Mouse (Mus musculus) erythroblast, adult 5-6 weeks (primary cell): ENCODE results near the gene Csnk1g2. TPM values are rescaled to one million over a fixed set of nuclear protein-coding genes. Genes with fewer than 3 reads are reported as not detected.

ENCODE experiments used
- total RNA-seq, 2 experiments: library from RNA; stranded (forward) in 1 of 2; stranded (reverse) in 1 of 2; fragments of 150-400 nt in 1 of 2; fragments of 200-764, 138-1000 nt in 1 of 2; gene quantifications; 2 replicates each; pipeline versions ENCODE4 v1.2.3 to v1.2.4; 2015 to 2017; ENCODE audit warnings: low replicate concordance in 2 of 2

Csnk1g2 gene
- total RNA-seq, 2 experiments from 2014 or later, result 25.6 to 28.2 TPM

Other genes starting within 250 kb of the Csnk1g2 start
- 1.5 TPM in 1 of 2 replicates, not detected in the other for gene Mex3d, start 235.2 kb upstream of the Csnk1g2 start, total RNA-seq (2015; ENCODE audit: low replicate concordance)
- 0.51 and 0.70 TPM in 2 replicates for gene Mex3d, start 235.2 kb upstream of the Csnk1g2 start, total RNA-seq (2017; ENCODE audit: low replicate concordance)
- gene Mbd3, start 223.3 kb upstream of the Csnk1g2 start, total RNA-seq (2015; ENCODE audit: low replicate concordance), result 11.9 and 38.4 TPM in 2 replicates
- gene Mbd3, start 223.3 kb upstream of the Csnk1g2 start, total RNA-seq (2017; ENCODE audit: low replicate concordance), result 10.5 and 21.3 TPM in 2 replicates
- 38.2 and 42.4 TPM in 2 replicates for gene Uqcr11, start 216.0 kb upstream of the Csnk1g2 start, total RNA-seq (2015; ENCODE audit: low replicate concordance)
- 56.0 and 60.8 TPM in 2 replicates for gene Uqcr11, start 216.0 kb upstream of the Csnk1g2 start, total RNA-seq (2017; ENCODE audit: low replicate concordance)
- gene Tcf3, start 189.2 kb upstream of the Csnk1g2 start, total RNA-seq (2015; ENCODE audit: low replicate concordance), result 30.7 and 31.1 TPM in 2 replicates
- gene Tcf3, start 189.2 kb upstream of the Csnk1g2 start, total RNA-seq (2017; ENCODE audit: low replicate concordance), result 27.9 and 39.6 TPM in 2 replicates
- gene Onecut3, start 128.0 kb upstream of the Csnk1g2 start, total RNA-seq (2015; ENCODE audit: low replicate concordance), result not detected in 2 replicates
- gene Onecut3, start 128.0 kb upstream of the Csnk1g2 start, total RNA-seq (2017; ENCODE audit: low replicate concordance), result not detected in 2 replicates
- gene Atp8b3, start 83.7 kb upstream of the Csnk1g2 start, total RNA-seq (2015; ENCODE audit: low replicate concordance), result not detected in 2 replicates
- 0.43 TPM in 1 of 2 replicates, not detected in the other for gene Atp8b3, start 83.7 kb upstream of the Csnk1g2 start, total RNA-seq (2017; ENCODE audit: low replicate concordance)
- 18.0 and 20.2 TPM in 2 replicates for gene Rexo1, start 61.3 kb upstream of the Csnk1g2 start, total RNA-seq (2015; ENCODE audit: low replicate concordance)
- 10.7 and 12.0 TPM in 2 replicates for gene Rexo1, start 61.3 kb upstream of the Csnk1g2 start, total RNA-seq (2017; ENCODE audit: low replicate concordance)
- 0.96 and 1.0 TPM in 2 replicates for gene Klf16, start 45.5 kb upstream of the Csnk1g2 start, total RNA-seq (2015; ENCODE audit: low replicate concordance)
- 2.3 and 4.2 TPM in 2 replicates for gene Klf16, start 45.5 kb upstream of the Csnk1g2 start, total RNA-seq (2017; ENCODE audit: low replicate concordance)
- 23.6 and 66.1 TPM in 2 replicates for gene Abhd17a, start 32.5 kb upstream of the Csnk1g2 start, total RNA-seq (2015; ENCODE audit: low replicate concordance)
- 2.0 and 7.7 TPM in 2 replicates for gene Abhd17a, start 32.5 kb upstream of the Csnk1g2 start, total RNA-seq (2017; ENCODE audit: low replicate concordance)
- gene Scamp4, start 20.0 kb upstream of the Csnk1g2 start, total RNA-seq (2015; ENCODE audit: low replicate concordance), result 7.3 and 14.0 TPM in 2 replicates
- 2.6 and 3.1 TPM in 2 replicates for gene Scamp4, start 20.0 kb upstream of the Csnk1g2 start, total RNA-seq (2017; ENCODE audit: low replicate concordance)
- not detected in 2 replicates for gene Adat3, start 20.0 kb upstream of the Csnk1g2 start, total RNA-seq (2015; ENCODE audit: low replicate concordance)
- gene Adat3, start 20.0 kb upstream of the Csnk1g2 start, total RNA-seq (2017; ENCODE audit: low replicate concordance), result 0.94 TPM in 1 of 2 replicates, not detected in the other
- 0.21 TPM in 1 of 2 replicates, not detected in the other for gene Gm49322, start 16.8 kb upstream of the Csnk1g2 start, total RNA-seq (2015; ENCODE audit: low replicate concordance)
- gene Gm49322, start 16.8 kb upstream of the Csnk1g2 start, total RNA-seq (2017; ENCODE audit: low replicate concordance), result not detected in 2 replicates
- gene Btbd2, start 34.2 kb downstream of the Csnk1g2 start, total RNA-seq (2015; ENCODE audit: low replicate concordance), result 5.6 and 6.1 TPM in 2 replicates
- 5.6 and 11.4 TPM in 2 replicates for gene Btbd2, start 34.2 kb downstream of the Csnk1g2 start, total RNA-seq (2017; ENCODE audit: low replicate concordance)
- gene Mknk2, start 55.3 kb downstream of the Csnk1g2 start, total RNA-seq (2015; ENCODE audit: low replicate concordance), result 40.2 and 47.4 TPM in 2 replicates
- gene Mknk2, start 55.3 kb downstream of the Csnk1g2 start, total RNA-seq (2017; ENCODE audit: low replicate concordance), result 28.4 and 40.8 TPM in 2 replicates
- gene Mob3a, start 79.1 kb downstream of the Csnk1g2 start, total RNA-seq (2015; ENCODE audit: low replicate concordance), result 13.4 and 25.6 TPM in 2 replicates
- gene Mob3a, start 79.1 kb downstream of the Csnk1g2 start, total RNA-seq (2017; ENCODE audit: low replicate concordance), result 11.0 and 18.2 TPM in 2 replicates
- 8.6 and 9.8 TPM in 2 replicates for gene Izumo4, start 79.3 kb downstream of the Csnk1g2 start, total RNA-seq (2015; ENCODE audit: low replicate concordance)
- gene Izumo4, start 79.3 kb downstream of the Csnk1g2 start, total RNA-seq (2017; ENCODE audit: low replicate concordance), result 1.3 and 2.2 TPM in 2 replicates
- gene Ap3d1, start 119.4 kb downstream of the Csnk1g2 start, total RNA-seq (2015; ENCODE audit: low replicate concordance), result 12.5 and 27.6 TPM in 2 replicates
- gene Ap3d1, start 119.4 kb downstream of the Csnk1g2 start, total RNA-seq (2017; ENCODE audit: low replicate concordance), result 25.9 and 30.5 TPM in 2 replicates
- gene Dot1l, start 132.4 kb downstream of the Csnk1g2 start, total RNA-seq (2015; ENCODE audit: low replicate concordance), result 10.9 and 15.6 TPM in 2 replicates
- 8.0 and 22.9 TPM in 2 replicates for gene Dot1l, start 132.4 kb downstream of the Csnk1g2 start, total RNA-seq (2017; ENCODE audit: low replicate concordance)
- 19.6 and 26.5 TPM in 2 replicates for gene Sf3a2, start 175.4 kb downstream of the Csnk1g2 start, total RNA-seq (2015; ENCODE audit: low replicate concordance)
- 7.2 and 11.2 TPM in 2 replicates for gene Sf3a2, start 175.4 kb downstream of the Csnk1g2 start, total RNA-seq (2017; ENCODE audit: low replicate concordance)
- 24.5 and 45.2 TPM in 2 replicates for gene Plekhj1, start 175.8 kb downstream of the Csnk1g2 start, total RNA-seq (2015; ENCODE audit: low replicate concordance)
- gene Plekhj1, start 175.8 kb downstream of the Csnk1g2 start, total RNA-seq (2017; ENCODE audit: low replicate concordance), result 8.2 and 13.9 TPM in 2 replicates
- not detected in 2 replicates for gene Amh, start 182.4 kb downstream of the Csnk1g2 start, total RNA-seq (2015; ENCODE audit: low replicate concordance)
- not detected in 2 replicates for gene Amh, start 182.4 kb downstream of the Csnk1g2 start, total RNA-seq (2017; ENCODE audit: low replicate concordance)
- not detected in 2 replicates for gene Jsrp1, start 190.7 kb downstream of the Csnk1g2 start, total RNA-seq (2015; ENCODE audit: low replicate concordance)
- not detected in 2 replicates for gene Jsrp1, start 190.7 kb downstream of the Csnk1g2 start, total RNA-seq (2017; ENCODE audit: low replicate concordance)
- gene Oaz1, start 203.8 kb downstream of the Csnk1g2 start, total RNA-seq (2015; ENCODE audit: low replicate concordance), result 1,067 and 1,159 TPM in 2 replicates
- 242 and 348 TPM in 2 replicates for gene Oaz1, start 203.8 kb downstream of the Csnk1g2 start, total RNA-seq (2017; ENCODE audit: low replicate concordance)
- not detected in 2 replicates for gene Lingo3, start 221.2 kb downstream of the Csnk1g2 start, total RNA-seq (2015; ENCODE audit: low replicate concordance)
- gene Lingo3, start 221.2 kb downstream of the Csnk1g2 start, total RNA-seq (2017; ENCODE audit: low replicate concordance), result not detected in 2 replicates
- gene Lsm7, start 232.4 kb downstream of the Csnk1g2 start, total RNA-seq (2015; ENCODE audit: low replicate concordance), result 27.8 and 33.2 TPM in 2 replicates
- gene Lsm7, start 232.4 kb downstream of the Csnk1g2 start, total RNA-seq (2017; ENCODE audit: low replicate concordance), result 59.8 and 67.9 TPM in 2 replicates
- 225 and 274 TPM in 2 replicates for gene Sppl2b, start 232.4 kb downstream of the Csnk1g2 start, total RNA-seq (2015; ENCODE audit: low replicate concordance)
- 343 and 430 TPM in 2 replicates for gene Sppl2b, start 232.4 kb downstream of the Csnk1g2 start, total RNA-seq (2017; ENCODE audit: low replicate concordance)
- not detected in 2 replicates for gene Tmprss9, start 249.0 kb downstream of the Csnk1g2 start, total RNA-seq (2015; ENCODE audit: low replicate concordance)
- gene Tmprss9, start 249.0 kb downstream of the Csnk1g2 start, total RNA-seq (2017; ENCODE audit: low replicate concordance), result 0.17 TPM in 1 of 2 replicates, not detected in the other